Mouse (Mus musculus) CH12.LX (cell line): ENCODE data around the gene Arfip2. TPM values are rescaled to one million over a fixed set of nuclear protein-coding genes. Genes with fewer than 3 reads are reported as not detected.

Experiments
- DNase-seq: peaks from one replicate; pipeline ENCODE4 v3.0.0-alpha.2; 2013; ENCODE audit errors: extremely low read depth
- H3K27ac ChIP-seq: 2 replicates; pipeline ENCODE4 v1.5.1; 2012; ENCODE audit warnings: low read depth, mild to moderate bottlenecking, control low read depth, moderate library complexity; ENCODE audit not compliant: insufficient read depth
- H3K27me3 ChIP-seq: replicated peaks from 2 replicates; pipeline ENCODE3; 2012; ENCODE audit warnings: inconsistent platforms
- H3K36me3 ChIP-seq, 2 experiments: replicated peaks in 1 of 2; 2 replicates each; pipeline versions ENCODE3 to v1.6.1; 2012; ENCODE audit warnings: inconsistent platforms in 1 of 2, low read length in 1 of 2, mild to moderate bottlenecking in 1 of 2, mixed read lengths in 1 of 2, moderate library complexity in 1 of 2; ENCODE audit not compliant: control insufficient read depth in 1 of 2, insufficient read depth in 1 of 2
- H3K4me1 ChIP-seq, 2 experiments: 2 replicates each; pipeline ENCODE4 v1.6.1; 2012; ENCODE audit warnings: inconsistent platforms in 1 of 2, moderate library complexity in 1 of 2; ENCODE audit not compliant: insufficient read depth in 2 of 2, control insufficient read depth in 1 of 2
- H3K4me2 ChIP-seq: 2 replicates; pipeline ENCODE4 v1.6.1; 2012; ENCODE audit warnings: low read depth, mild to moderate bottlenecking, control low read depth; ENCODE audit not compliant: poor library complexity, insufficient read depth, severe bottlenecking
- H3K4me3 ChIP-seq, 3 experiments: fragments of 150-350 bp in 1 of 3; sonication (generic) in 1 of 3; replicated peaks in 1 of 3; 2 replicates each; pipeline versions ENCODE3 to v1.5.1; 2011 to 2012; ENCODE audit warnings: low read depth in 2 of 3, low read length in 2 of 3, mild to moderate bottlenecking in 2 of 3, moderate library complexity in 2 of 3, control low read depth in 1 of 3, improper control_type of control experiment in 1 of 3, inconsistent platforms in 1 of 3, mixed read lengths in 1 of 3; ENCODE audit not compliant: poor library complexity in 1 of 3
- H3K79me2 ChIP-seq: replicated peaks from 2 replicates; pipeline ENCODE4 v1.6.1; 2012; ENCODE audit warnings: mild to moderate bottlenecking, moderate library complexity; ENCODE audit not compliant: control insufficient read depth, poor library complexity, insufficient read depth, severe bottlenecking; ENCODE audit errors: extremely low read depth
- H3K9ac ChIP-seq: 2 replicates; pipeline ENCODE4 v1.6.1; 2012; ENCODE audit warnings: low read depth, mild to moderate bottlenecking, control low read depth, moderate library complexity; ENCODE audit not compliant: insufficient read depth
- H3K9me3 ChIP-seq: replicated peaks from 2 replicates; pipeline ENCODE3; 2012; ENCODE audit warnings: low read length, inconsistent platforms, mixed read lengths
- CTCF ChIP-seq, 2 experiments: IDR thresholded peaks in 1 of 2; conservative IDR thresholded peaks in 1 of 2; 2 replicates each; pipeline ENCODE4 v1.5.1; 2011 to 2012; ENCODE audit warnings: low read depth in 2 of 2, low read length in 2 of 2, improper control_type of control experiment in 1 of 2, inconsistent platforms in 1 of 2, mild to moderate bottlenecking in 1 of 2, moderate library complexity in 1 of 2
- ELF1 ChIP-seq: IDR thresholded peaks from 2 replicates; pipeline ENCODE4 v1.6.1; 2014; ENCODE audit warnings: low read depth, mild to moderate bottlenecking, inconsistent platforms, low read length, improper control_type of control experiment
- EP300 ChIP-seq: IDR thresholded peaks from 2 replicates; pipeline ENCODE4 v1.6.1; 2011; ENCODE audit warnings: low read length, improper control_type of control experiment
- ETS1 ChIP-seq: conservative IDR thresholded peaks from 2 replicates; pipeline ENCODE4 v1.6.1; 2012; ENCODE audit warnings: low read depth, mild to moderate bottlenecking, inconsistent platforms, low read length, improper control_type of control experiment, moderate library complexity
- MAZ ChIP-seq: IDR thresholded peaks from 2 replicates; pipeline ENCODE4 v1.6.1; 2012; ENCODE audit warnings: low read depth, mild to moderate bottlenecking, inconsistent platforms, low read length, improper control_type of control experiment, moderate library complexity
- NRF1 ChIP-seq: IDR thresholded peaks from 2 replicates; pipeline ENCODE4 v1.6.1; 2014; ENCODE audit warnings: low read depth, mild to moderate bottlenecking, inconsistent platforms, low read length, improper control_type of control experiment, moderate library complexity
- POLR2A ChIP-seq: IDR thresholded peaks from 2 replicates; pipeline ENCODE4 v1.6.1; 2011; ENCODE audit warnings: low read depth, mild to moderate bottlenecking, improper control_type of control experiment, low read length
- RAD21 ChIP-seq: IDR thresholded peaks from 2 replicates; pipeline ENCODE4 v1.6.1; 2011; ENCODE audit warnings: low read depth, mild to moderate bottlenecking, low read length, improper control_type of control experiment, moderate library complexity
- RCOR1 ChIP-seq: conservative IDR thresholded peaks from 2 replicates; pipeline ENCODE4 v1.6.1; 2012; ENCODE audit warnings: low read depth, mild to moderate bottlenecking, inconsistent platforms, low read length, improper control_type of control experiment
- SMC3 ChIP-seq: IDR thresholded peaks from 2 replicates; pipeline ENCODE4 v1.6.1; 2011; ENCODE audit warnings: low read depth, low read length, improper control_type of control experiment
- TBP ChIP-seq: conservative IDR thresholded peaks from 2 replicates; pipeline ENCODE4 v1.6.1; 2011; ENCODE audit warnings: low read depth, low read length, improper control_type of control experiment
- USF1 ChIP-seq: IDR thresholded peaks from 2 replicates; pipeline ENCODE4 v1.6.1; 2014; ENCODE audit warnings: low read depth, mild to moderate bottlenecking, inconsistent platforms, low read length, improper control_type of control experiment
- USF2 ChIP-seq: conservative IDR thresholded peaks from 2 replicates; pipeline ENCODE4 v1.6.1; 2011; ENCODE audit warnings: low read depth, low read length, improper control_type of control experiment
- ZKSCAN1 ChIP-seq: IDR thresholded peaks from 2 replicates; pipeline ENCODE4 v1.6.1; 2012; ENCODE audit warnings: low read depth, inconsistent platforms, low read length, improper control_type of control experiment, borderline replicate concordance
- dilution Hi-C: fragments of 300-500 bp; cut with MboI; formaldehyde crosslinking; loops from 2 replicates; pipeline ENCODE4 v1.14.3; 2020; ENCODE audit warnings: low sequenced_read_pairs; ENCODE audit not compliant: extremely low pct_unique_long_range_greater_than_20kb, extremely low pct_ligation_motif_present
- in situ Hi-C: fragments of 300-500 bp; cut with MboI; formaldehyde crosslinking; loops from 3 replicates; pipeline ENCODE4 v1.14.3; 2019; ENCODE audit warnings: low sequenced_read_pairs, low pct_ligation_motif_present, low pct_unique_long_range_greater_than_20kb, mixed read lengths
- polyA plus RNA-seq: library from polyadenylated mRNA; unstranded; fragments of >175 nt; gene quantifications from 2 replicates; pipeline ENCODE4 v1.2.1, GENCODE M21; 2012; ENCODE audit warnings: low read depth; ENCODE audit not compliant: insufficient read length
- total RNA-seq, 2 experiments: library from RNA; depleted of rRNA; stranded (reverse); fragments of 300-350 nt in 1 of 2; fragments of >200 nt in 1 of 2; gene quantifications; 2 replicates each; pipeline ENCODE4 v1.2.3; 2012 to 2014

Gene Arfip2
- total and polyA plus RNA-seq, 3 experiments, result 50.1 to 55.6 (median 54.8) TPM

DNA sequence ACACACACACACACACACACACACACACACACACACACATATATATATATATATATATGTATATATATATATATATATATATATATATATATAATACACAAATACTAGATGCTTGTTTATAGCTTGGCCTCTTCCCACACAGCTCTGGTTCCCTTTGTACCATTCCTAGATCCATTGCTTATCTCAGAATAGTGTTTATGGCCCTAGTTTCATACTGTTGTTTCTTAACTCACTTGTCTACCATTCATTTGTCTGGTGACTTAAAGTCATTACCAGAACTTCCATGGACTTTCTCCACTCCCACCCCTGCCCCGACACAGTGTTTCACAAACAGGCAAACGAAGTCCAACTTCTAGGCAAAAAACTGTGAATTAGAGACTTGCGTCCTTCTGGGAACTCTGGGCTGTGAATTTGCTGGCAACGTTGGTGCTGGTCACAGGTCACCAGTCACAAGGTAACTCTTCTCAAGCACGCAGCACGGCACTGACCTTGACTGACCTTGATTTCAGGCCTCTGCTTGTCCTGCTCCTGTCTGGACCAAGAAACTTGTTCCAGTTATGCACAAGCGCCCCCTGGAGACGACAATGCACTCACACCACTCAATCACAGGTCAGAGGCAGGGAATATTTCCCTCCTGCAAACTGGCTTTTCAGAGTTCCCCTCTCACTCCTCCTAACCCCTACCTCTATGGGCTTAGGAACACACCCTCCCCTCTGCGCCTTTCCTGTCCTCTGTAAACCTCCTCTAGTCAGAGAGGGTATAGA, 37.2 kb downstream of the Arfip2 start:
- Histone ChIP-seq H3K4me1 (peaks cover 3 to 18% of the 10 kb centered on the region in 2 experiments; a peak in 2 of 4 replicates), H3K36me3 (no peaks in the 10 kb centered on the region), H3K4me2 (no peak overlapping the region), H3K4me3 (no peak overlapping the region), H3K9me3 (peaks cover 3% of the 10 kb centered on the region), H3K27ac (no peak overlapping the region), H3K79me2 (no peaks in the 10 kb centered on the region), H3K27me3 (no peaks in the 10 kb centered on the region), H3K9ac (no peak overlapping the region)
- TF ChIP-seq RAD21 (peak; percentile 79), ELF1 (no peak), CTCF (conservative IDR thresholded peaks at IDR 0.05 in 1 of 2, IDR thresholded peaks at IDR 0.05 in 1 of 2; ENCODE audit: low read depth in 2 of 2, low read length in 2 of 2) (peak; percentile 37 to 84; a peak in 3 of 4 replicates), POLR2A (no peak), SMC3 (peak; percentile 81), USF2 (no peak), NRF1 (0 out of 2 replicates have a peak, but pooled peaks have one; percentile 20)
- dilution Hi-C loops, result no loop called here
- DNase-seq, result peak; percentile 61
- in situ Hi-C loops, result no loop called here

DNA sequence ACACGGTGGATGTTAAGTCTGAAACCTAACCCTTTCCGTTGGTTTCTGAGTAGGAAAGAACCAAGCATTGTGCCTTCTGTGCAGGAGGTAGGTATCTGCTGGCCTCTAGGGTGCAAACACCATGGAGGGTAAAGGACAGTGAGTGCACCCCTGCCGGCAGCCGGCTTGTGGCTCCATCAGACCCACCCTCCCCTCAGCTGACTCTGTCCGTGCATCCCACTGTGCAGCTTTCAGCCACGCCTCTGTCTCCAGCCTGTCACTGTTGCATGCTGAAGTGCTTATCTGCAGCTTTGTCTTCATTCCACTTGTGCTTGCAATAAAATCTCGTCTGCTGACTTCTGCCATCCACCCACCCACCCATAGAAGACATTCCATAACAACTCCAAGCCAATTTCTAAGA, 50.1 kb downstream of the Arfip2 start:
- Histone ChIP-seq H3K36me3 (no peaks in the 10 kb centered on the region), H3K79me2 (no peaks in the 10 kb centered on the region), H3K9ac (no peak overlapping the region), H3K4me1 (no peaks in the 10 kb centered on the region; a peak in 1 of 4 replicates), H3K4me2 (no peak overlapping the region), H3K4me3 (no peak overlapping the region), H3K27me3 (peaks cover 7% of the 10 kb centered on the region), H3K27ac (no peak overlapping the region), H3K9me3 (no peaks in the 10 kb centered on the region)
- no peak for DNase-seq
- in situ Hi-C loops, result no loop called here
- dilution Hi-C loops, result no loop called here
- TF ChIP-seq POLR2A (no peak), MAZ (no peak), USF1 (no peak), RCOR1 (no peak), EP300 (no peak), TBP (no peak), ZKSCAN1 (no peak), RAD21 (no peak), ETS1 (no peak)
